Mouse (Mus musculus): Measurements from ENCODE around the gene Crybg1.

Gene Crybg1

DNA sequence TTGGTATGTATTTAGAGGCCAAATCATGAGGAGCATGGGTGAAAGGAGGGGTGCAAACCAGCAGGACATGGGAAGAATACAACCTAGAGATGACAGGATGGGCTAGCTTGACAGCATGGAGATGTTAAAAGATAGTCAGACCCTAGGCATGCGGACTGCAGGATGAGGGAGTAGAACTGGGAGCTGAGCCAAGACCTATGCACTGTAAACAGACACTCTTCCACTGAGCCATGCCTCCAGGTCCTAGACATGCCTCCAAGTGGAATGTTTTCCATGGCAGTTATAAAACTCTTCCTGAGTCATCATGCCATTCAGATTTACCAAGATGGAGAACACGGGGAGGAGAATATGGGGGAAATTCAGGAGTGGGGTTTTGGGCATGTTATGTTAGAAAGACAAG is 53.9 kb downstream of the Crybg1 start:
- DNase-seq (ENCODE audit: low spot score): no peak

DNA sequence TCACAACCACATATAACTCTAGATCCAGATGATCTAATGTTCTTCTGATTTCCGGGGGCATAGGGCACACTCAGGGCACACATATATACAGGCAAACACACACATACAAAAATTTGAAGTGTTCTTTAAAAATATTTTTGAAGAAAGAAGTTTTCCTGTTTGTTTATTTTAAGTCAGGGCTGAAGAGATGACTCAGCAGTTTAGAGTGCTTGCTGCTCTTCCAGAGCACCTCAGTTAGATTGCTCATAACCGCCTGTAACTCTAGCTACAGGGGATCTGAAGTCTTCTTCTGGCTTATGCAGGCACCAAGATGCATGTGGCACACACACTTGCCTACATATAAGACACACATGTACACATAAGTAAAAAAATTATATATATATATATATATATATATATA is 56.9 kb downstream of the Crybg1 start:
- DNase-seq (ENCODE audit: low spot score): no peak

DNA sequence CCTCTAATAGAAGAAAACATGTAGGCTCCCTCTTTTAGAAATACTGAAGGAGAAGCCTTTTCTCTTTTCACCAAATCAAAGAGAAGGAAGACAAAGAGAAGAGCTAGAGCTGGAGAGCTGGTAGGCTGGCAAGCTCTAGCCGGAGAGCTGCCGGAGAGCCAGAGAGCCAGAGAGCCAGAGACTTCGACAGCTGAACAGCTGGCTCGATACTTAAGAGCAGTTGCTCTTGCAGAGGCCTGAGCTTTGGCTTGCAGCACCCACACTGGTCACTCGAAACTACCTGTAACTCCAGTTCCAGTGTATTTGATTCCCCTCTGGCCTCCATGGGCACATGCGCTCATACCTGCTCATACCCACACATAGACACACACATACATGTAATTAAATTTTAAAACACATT is 68.3 kb downstream of the Crybg1 start:
- DNase-seq (ENCODE audit: low spot score): no peak

DNA sequence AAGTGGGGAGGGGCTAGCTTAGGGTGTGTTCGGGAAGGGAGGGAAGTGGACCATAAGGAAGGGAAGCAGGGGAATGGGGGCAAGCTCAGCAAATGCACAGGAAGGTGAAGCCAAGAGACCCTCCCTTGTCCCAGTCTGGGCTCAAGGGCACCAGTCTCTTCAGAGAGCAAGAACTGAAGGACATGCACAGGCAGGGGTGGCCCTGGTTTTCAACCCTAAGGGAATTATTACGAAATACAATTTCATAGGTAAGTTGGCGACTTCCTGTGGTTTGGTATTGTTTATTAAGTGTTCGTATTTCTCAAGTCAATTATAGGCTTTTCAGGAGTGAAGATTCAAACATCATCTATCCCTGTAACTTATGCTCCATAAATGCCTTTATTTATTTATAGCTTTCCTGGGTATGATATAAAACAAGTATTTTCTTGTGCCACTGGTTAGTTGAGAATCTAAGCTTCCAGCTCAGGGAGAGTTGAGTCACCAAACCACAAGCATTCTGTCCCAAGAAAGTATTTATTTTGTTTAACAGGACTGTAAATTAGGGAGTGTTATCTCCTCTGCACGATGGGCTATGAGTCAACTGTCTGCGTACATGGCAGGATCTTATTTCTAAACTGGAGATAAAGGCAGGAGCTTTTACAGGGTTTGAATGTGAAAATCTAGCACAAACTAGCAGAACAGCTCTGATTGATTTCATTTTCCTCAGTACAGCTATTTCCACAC is 69.7 kb downstream of the Crybg1 start:
- DNase-seq (ENCODE audit: low spot score): no peak

DNA sequence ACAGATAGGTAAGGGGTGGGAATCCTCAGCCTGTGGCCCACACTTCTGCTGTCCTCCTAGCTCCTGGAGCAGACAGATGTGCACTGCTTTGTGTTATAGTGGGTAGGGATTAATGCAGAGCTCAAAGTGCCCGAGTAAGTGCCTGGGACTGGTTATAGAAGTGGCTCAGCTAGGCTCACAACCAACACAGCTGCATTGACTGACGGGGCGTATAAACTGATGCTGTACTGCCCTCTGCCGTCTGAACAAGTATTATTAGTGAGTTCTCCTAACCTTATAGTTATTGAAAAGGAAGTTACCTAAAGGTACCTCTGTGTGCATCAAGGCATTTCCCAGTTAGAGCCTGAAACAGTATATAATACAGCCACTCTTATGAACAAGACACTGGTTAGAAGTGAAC is 77.6 kb downstream of the Crybg1 start:
- peak; percentile 71 for DNase-seq (ENCODE audit: low spot score)

DNA sequence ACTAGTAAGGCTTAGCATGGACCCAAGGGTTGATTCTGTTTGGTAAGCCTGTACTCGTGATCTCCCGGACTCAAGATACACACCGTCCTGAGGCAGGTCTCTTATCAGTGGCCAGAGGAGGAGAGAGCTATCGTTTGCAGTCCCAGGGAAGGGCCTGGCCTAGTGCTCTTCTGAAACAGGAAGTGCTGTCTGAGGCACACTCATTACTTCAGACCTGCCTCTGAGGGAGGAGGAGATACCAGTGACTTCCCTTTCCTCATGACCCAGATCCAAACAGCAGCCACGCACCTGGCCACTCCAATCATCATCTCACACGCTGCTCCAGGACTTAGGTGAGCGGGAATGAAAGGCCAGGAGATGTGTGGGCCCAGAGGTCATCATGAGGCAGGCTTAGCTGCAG is 79.5 kb downstream of the Crybg1 start:
- no peak for DNase-seq (ENCODE audit: low spot score)

DNA sequence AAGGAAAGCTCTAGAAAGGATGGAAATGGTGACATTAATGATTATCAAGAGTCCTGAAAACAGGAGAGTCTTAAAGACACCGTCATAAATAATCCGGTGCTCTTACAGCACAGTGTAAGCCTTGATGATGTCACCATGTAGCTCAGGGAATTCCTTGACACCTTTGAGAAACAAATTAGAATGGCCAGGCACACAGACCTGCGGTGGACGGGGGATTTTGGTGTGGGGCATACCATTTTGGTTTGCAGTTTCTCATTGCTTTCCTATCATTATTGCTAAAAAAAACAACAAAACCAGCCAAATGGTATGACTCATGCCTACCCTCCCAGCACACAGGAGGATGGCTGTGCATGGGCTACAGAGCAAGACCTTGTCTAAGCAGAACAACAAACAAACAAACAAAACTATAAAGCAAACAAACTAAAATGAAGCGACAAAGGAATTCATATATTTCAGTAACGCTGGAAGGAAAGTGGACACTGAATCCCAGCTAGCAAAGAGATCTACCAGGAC is 82.7 kb downstream of the Crybg1 start:
- no peak for DNase-seq (ENCODE audit: low spot score)

DNA sequence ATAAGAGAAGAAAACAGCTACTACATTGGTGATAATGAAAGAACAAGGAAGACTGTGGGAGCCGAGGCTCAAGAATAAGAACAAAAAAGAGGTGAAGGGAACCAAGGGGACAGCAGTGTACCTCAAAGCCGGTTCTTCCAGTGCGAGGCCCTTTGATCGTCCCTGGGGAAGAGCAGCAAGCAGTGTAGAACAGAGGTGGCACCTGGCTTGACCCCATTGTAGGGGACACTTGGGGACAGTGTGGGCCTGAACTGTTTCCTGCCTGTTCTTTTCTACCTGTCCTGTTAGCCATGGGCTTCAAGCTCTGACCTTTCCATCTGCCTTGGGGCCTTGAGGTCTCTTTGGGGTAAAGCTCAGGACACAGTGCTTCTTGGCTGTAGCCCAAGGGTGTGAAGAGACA is 85.7 kb downstream of the Crybg1 start:
- DNase-seq (ENCODE audit: low spot score): no peak

DNA sequence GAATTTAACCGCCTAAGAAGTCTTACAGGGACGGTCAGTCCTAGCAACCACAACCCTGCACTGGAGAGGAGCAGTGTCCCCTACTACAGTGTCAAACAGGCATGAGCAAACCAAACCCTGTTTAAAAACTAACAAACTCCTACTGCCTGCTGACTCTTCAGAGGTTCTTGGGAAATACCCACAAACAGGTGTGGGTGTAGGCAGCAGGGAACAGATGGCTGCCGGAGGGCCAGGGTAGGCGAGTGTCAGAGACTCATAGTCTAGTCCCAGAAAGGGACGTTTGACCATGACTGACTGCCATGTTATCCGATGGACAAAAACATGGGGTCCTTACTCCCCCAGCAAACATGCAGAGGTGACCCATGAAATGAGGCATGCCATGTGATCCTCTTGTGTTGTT is 97.7 kb downstream of the Crybg1 start:
- DNase-seq (ENCODE audit: low spot score): no peak

DNA sequence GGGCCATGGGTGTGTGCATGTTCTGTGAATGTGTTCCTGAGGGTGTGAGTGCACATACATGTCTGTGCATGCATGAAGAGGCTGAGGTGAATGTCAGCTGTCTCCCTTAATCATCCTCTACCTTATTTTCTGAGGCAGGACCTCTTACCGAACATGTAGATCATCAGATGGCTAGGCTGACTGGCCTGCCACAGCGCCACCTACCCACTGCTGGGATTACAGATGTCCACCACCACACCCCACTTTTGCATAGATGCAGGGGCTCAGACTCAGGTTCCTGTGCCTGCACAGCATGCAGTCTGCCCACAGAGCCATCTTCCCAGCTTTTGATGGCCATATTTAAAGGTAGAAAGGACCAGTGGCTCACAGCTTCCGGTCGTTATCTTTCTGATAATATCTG is 103.9 kb downstream of the Crybg1 start:
- DNase-seq (ENCODE audit: low spot score): no peak

DNA sequence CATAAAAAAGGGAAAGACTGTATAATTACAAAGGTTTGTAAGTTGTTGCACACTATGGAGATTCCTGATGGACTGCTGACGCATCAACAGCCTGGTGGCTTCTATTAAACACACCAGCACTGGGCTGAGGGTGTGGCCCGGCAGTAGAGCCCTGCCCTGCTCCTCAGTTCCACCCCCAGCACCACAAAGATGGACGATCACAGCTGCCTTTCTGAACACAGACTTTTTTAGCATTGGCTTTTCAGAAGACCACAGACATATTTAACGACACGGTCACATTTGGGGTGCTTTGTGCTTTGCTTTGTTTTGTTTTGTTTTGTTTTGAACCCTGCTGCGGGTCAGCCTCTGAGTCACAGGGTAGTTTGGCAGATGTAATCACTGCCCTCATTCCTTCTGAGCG is 105.0 kb downstream of the Crybg1 start:
- DNase-seq (ENCODE audit: low spot score): no peak

DNA sequence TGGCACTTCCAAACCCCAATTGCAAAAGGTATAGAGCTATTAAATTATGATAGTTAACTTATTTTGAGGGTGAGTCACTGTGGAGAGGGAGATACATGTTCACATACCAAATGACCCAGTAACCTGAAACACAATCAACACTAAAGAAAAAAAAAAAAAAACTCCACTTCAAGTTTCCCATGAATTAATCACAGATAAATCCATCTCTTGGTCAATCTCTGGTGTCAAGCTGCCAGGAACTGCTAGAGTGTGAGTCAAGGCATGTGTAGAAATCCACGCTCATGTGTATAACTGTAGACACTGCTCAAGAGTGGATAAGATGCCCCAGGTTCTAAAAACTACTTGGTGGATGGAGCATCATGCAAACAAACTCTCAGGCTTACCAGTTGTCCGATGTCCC is 109.5 kb downstream of the Crybg1 start:
- no peak for DNase-seq (ENCODE audit: low spot score)

DNA sequence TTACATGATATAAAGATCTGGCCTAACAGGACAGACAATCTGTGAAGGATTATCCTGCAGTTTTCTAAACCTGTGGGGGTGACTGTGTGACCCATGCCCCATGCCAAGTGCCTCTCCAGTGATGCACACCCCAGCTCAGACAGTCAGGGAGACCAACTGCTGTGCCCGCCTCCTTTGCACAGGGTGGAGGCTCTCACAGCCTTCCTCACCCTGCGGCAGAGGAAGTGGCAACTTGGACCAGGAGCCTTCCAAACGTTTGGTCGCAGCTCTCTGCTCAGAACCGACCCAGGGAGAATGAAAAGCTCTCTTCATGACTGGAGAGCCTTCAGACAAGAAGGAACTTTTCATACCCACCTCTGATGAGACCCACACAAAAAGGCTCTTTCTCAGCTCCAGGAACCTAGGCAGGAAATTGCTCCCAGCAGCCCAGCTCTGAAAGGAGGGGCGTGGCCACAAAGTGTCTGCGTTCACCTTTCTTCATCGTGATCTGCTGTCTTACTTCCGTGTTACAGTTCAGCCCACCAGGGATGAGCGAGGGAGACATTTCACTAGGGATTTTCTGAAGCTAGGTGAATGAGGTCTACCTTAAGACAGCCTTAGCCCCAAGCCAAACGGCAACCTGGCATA is 110.6 kb downstream of the Crybg1 start:
- DNase-seq (ENCODE audit: low spot score): no peak

DNA sequence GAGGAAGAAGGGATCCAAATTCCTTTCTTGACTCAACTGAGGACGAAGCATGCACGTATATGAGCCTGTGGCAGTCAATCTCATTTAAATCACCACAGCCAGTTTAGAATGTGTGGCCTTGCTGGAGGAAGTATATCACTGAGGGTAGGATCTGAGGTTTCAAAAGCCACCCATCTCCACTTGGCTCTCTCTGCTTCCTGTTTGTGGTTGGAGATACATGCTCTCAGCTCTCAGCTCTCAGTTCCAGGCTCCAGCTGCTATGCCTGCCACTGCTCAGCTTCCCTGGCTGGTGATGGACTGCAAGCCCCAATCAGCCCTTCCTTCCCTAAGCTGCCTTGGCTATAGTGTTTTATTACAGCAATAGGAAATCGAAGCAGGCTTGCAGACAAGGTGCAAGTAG is 119.1 kb downstream of the Crybg1 start:
- no peak for DNase-seq (ENCODE audit: low spot score)

DNA sequence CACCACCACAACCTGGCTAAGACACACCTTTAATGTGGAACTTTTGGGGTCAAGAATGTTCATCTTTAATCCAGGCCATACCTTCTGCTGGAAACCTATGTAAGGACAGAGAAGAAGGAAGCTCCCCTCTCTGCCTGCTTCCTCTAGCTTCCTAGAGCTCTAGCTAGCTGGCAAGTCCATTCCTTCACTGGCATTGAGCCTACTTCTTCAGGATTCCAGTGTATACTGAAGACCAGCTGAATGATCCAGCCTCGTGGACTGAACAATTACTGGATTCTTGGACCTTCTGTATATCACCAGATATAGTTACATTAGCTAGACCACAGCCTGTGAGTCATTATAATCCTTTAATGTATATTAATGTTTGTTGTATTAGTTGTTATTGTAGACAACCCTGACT is 121.4 kb downstream of the Crybg1 start:
- DNase-seq (ENCODE audit: low spot score): no peak

DNA sequence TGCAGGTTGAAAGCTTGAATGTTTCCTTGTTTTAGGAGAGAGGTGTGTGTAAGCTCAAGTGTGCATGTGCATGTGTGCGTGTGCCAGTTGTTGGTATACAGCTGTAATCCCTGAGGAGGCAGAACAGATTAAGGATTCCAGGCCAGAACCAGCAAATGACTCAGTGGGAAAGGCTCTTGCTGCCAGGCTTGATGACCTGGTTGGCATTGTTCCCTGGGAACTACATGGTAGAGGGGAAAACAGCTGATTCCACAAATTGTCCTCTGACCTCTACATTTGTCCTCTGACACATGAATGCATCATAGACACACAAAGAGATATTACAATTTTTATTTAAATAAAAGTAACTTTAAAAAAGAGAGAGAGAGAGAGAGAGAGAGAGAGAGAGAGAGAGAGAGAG is 122.5 kb downstream of the Crybg1 start:
- no peak for DNase-seq (ENCODE audit: low spot score)

DNA sequence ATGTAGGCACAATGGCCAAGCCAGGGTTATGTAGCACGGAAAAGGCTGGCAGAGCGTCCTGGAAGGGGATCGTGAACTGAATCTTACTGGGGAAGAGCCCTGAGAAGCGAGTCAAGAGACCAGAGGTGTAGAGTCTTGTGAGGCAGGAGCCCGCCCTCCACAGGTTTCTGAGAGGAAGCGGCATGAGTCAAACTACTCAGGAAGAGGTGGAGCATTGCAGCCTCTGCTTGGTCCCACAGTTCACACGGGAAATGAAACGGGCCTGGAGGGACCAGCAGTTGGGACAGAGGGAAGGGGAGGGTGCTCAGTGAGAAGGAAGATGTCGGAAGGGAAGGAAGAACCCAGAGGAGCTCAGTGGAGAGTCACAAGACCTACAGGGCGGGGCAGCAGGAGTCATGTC is 123.9 kb downstream of the Crybg1 start:
- DNase-seq (ENCODE audit: low spot score): no peak

DNA sequence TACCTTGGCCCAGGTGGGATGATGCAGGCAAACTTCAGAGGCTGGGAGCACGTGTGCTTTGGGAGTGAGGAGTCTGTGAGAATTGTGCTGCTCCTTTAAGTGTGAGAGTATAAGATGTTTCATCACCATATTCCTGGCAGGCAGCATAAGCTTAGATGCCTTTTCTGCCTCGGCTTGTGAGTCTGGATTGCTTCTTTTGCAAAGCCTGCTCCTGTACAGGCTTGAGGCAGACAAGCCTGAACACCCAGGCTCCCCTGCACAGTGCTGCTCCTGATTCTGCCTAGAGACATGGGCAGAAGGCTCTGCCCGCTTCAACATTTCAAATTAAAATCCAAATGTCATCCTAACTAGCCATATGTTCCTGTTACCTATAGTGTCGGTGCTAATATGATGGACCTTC is 128.5 kb downstream of the Crybg1 start:
- DNase-seq (ENCODE audit: low spot score): no peak

DNA sequence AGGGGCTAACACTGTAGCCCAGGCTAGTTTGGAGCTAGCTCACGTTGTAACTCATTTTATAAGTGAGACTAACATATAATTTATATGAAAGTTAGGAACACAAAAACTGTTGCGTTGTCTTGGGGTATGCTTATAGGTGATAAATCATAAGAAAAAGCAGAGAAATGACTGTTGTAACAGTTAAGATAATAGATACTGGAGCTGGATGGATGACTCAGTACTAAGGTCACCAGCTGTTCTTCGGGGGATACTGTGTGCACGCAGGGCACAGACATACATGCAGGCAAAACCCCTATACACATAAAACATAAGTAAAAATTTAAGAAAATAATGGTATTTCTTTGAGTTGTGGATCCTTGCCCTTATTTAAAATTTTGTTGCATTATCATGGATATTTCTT is 130.1 kb downstream of the Crybg1 start:
- no peak for DNase-seq (ENCODE audit: low spot score)

DNA sequence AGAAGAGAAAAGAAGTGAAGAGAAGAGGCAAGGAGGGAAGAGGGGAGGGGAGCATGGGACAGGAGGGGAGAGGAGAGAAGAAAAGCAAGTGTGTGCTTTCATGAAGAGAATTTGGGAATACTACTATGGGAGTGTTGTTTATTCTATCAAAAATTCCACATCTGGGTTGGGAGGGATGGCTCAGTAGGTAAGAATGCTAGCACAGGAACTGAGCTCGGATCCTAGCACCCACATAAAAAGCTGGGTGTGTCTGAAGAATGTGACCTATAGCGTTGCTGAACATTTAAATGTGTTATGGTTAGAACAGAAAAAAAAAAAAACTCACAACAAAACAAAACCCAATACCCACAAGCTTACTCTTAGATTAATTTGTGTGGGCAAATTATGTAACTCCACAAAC is 133.0 kb downstream of the Crybg1 start:
- DNase-seq (ENCODE audit: low spot score): no peak

DNA sequence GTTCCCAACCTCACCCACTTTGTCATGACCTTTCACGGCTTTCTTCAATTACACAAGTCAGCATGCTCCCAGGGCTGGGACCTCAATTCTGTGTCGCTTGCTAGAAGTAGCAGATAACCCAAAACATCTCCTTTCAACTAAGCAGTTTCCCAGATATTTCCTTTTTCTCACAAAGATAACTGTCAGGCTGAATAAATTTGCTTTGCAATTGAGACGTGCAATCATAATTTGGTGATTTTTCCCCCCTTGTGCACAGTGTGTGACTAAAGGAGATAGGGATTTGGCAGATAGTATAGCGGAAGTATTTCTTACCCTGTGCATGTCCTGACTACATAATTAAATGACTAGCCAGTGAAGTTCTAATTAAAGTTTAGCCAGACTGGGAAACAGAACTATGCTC is 134.8 kb downstream of the Crybg1 start:
- no peak for DNase-seq (ENCODE audit: low spot score)

DNA sequence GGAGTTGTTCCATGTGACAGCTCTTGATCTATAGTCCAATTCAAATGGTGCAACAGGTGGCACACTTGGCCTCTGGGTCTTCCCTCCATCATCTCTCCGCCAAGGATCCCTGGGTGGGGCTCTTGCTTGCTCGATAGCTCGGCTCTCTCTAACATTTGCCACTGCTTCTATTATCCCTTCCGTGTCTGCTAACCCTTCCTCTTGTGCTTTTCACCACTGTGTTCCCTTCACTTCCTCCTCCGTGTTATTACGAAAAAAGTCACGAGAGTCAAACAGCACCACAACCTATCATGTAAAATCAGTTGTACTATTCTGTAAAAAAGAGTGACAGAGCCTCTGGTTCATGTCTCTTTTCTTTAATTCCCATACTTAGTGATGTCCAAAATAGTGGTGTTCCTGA is 137.2 kb downstream of the Crybg1 start:
- no peak for DNase-seq (ENCODE audit: low spot score)

DNA sequence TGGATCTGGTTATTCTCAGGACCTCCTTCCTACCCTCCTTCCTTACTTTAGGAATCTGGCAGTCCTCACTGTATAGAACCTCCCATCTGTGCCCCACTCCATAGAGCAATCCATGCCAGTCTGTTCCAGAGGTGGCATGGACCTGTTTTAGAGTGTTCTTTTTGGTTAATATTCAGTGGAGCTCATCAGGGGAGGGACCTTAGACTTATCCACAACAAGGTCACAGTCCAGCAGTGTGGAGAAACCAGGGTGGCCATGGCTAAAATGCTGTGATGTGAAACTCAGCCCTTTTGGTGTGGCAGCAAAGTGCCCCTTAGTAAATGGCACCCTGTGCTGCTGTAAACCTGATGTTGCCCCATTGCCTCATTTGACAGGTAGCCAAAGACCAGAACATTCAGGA is 139.8 kb downstream of the Crybg1 start:
- DNase-seq (ENCODE audit: low spot score): no peak

DNA sequence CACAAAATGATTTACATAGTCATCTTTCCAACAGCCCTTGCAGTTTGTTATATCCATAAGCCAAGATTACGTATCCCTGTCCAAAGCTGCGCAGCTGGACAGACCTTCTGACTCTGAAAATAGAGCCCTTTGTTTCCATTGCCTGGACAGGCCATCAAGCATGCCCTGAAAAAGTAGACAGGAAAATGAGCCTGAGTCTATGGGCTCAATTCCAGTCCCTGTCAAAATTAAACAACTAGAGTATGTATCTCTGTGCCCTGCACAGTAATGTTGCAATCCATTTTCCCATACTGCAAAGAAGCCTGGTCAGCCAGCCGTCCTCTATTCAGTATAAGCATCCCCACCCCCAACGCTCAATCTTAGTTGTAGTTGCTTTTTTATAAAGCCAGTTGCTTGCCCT is 141.8 kb downstream of the Crybg1 start:
- DNase-seq (ENCODE audit: low spot score): no peak

Data from testis, postnatal 10 days (tissue).